Comparison of ENCODE assay signal across 10 mouse cellular contexts in the genomic region with DNA sequence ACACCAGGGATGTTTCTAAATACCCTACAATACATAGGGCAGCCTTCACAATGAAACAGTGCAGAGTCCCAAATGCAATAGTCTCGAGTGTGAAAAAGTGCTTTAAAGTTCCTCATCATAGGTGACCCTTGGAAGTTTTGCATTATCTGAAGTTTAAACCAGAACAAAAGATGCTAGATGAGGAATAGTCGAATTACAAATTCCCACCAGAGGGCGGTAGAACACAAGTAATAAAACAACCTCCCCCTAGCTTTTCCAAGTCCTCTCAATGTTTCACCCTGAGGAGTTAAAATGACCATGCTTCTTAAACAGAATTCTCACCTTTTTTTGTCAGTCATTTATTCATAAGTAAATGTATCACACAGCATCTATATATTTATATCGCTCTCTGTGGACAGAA. TPM values are rescaled to one million over a fixed set of nuclear protein-coding genes. Genes with fewer than 3 reads are reported as not detected.
A peak's percentile ranks its signal among the peaks of the same experiment; 100 is the strongest.
DNase-seq lines count a peak whose midpoint lies in the region; ATAC-seq and TF ChIP-seq lines count a peak whose summit lies in the region.
"Had no signal": no experiment of that assay in that cellular context is flagged by ENCODE, and none has a peak within 500 bp of the region (broad histone marks: within the 10 kb centered on the region; RNA-seq: fewer than 3 reads in every experiment).

No protein-coding gene starts in this region.

- H3K79me2 ChIP-seq in MEL (ENCODE audit: control insufficient read depth, insufficient read depth, low read length, poor library complexity), result peaks cover 8% of the 10 kb centered on the region

- H3K9ac ChIP-seq in MEL (ENCODE audit: control insufficient read depth, low read depth, low read length, poor library complexity, severe bottlenecking), result no peak overlapping the region
- H3K9ac ChIP-seq in embryonic facial prominence, embryonic 14.5 days (ENCODE audit: low read depth, low read length), result no peak overlapping the region
- H3K9ac ChIP-seq in hindbrain, embryonic 12.5 days, result no peak overlapping the region
- H3K9ac ChIP-seq: liver, embryonic 15.5 days had no signal

- H3K27me3 ChIP-seq in MEL (ENCODE audit: control insufficient read depth in 1 of 2, insufficient read depth in 2 of 2, low read length in 2 of 2), result no peaks in the 10 kb centered on the region
- H3K27me3 ChIP-seq in embryonic facial prominence, embryonic 14.5 days (replicated peaks; ENCODE audit: control insufficient read depth, insufficient read depth, low read length), result 0 out of 2 replicates have a peak, but pooled peaks cover 2% of the 10 kb centered on the region
- H3K27me3 ChIP-seq in hindbrain, embryonic 12.5 days, result 0 out of 2 replicates have a peak, but pooled peaks cover 2% of the 10 kb centered on the region
- H3K27me3 ChIP-seq: liver, embryonic 15.5 days had no signal

- peaks cover 0 to 17% of the 10 kb centered on the region in 2 experiments; a peak in 2 of 4 replicates for H3K36me3 ChIP-seq in MEL (ENCODE audit: control insufficient read depth in 1 of 2, insufficient read depth in 2 of 2, low read length in 2 of 2)
- H3K36me3 ChIP-seq in embryonic facial prominence, embryonic 14.5 days (ENCODE audit: control insufficient read depth, insufficient read depth, low read length), result no peaks in the 10 kb centered on the region
- H3K36me3 ChIP-seq in hindbrain, embryonic 12.5 days, result no peaks in the 10 kb centered on the region
- H3K36me3 ChIP-seq: G1E; liver, embryonic 15.5 days had no signal

- no peak overlapping the region for H3K4me2 ChIP-seq in embryonic facial prominence, embryonic 14.5 days (ENCODE audit: low read depth, low read length)
- no peak overlapping the region for H3K4me2 ChIP-seq in hindbrain, embryonic 12.5 days (replicated peaks)

- TF ChIP-seq RAD21 in MEL (IDR thresholded peaks at IDR 0.05; ENCODE audit: low read depth, low read length), result peak; percentile 97

- TF ChIP-seq EP300 in MEL (IDR thresholded peaks at IDR 0.05; ENCODE audit: low read depth in 1 of 2, low read length in 2 of 2), result no peak

- 7% methylated on average over 4 of the region's 4 CpGs for WGBS in embryonic facial prominence, embryonic 14.5 days
- WGBS in hindbrain, embryonic 12.5 days, result 6% methylated on average over 4 of the region's 4 CpGs

- TF ChIP-seq CTCF in layer of hippocampus, adult 2 months (conservative IDR thresholded peaks at IDR 0.05), result peak; percentile 79
- peak in 2 of 3 experiments; percentile 39 to 85; a peak in 3 of 6 replicates for TF ChIP-seq CTCF in MEL (IDR thresholded peaks at IDR 0.05 in 2 of 3, conservative IDR thresholded peaks at IDR 0.05 in 1 of 3; ENCODE audit: control insufficient read depth in 1 of 3, insufficient read depth in 1 of 3, low read depth in 2 of 3, low read length in 3 of 3, poor library complexity in 1 of 3, severe bottlenecking in 1 of 3)

- no peak overlapping the region for H3K27ac ChIP-seq in layer of hippocampus, adult 2 months
- H3K27ac ChIP-seq in MEL (ENCODE audit: control insufficient read depth, low read depth, low read length), result peak overlapping the region; percentile 42
- H3K27ac ChIP-seq in embryonic facial prominence, embryonic 14.5 days (replicated peaks; ENCODE audit: low read depth, low read length), result no peak overlapping the region
- H3K27ac ChIP-seq in hindbrain, embryonic 12.5 days, result no peak overlapping the region

- no peak overlapping the region for H3K4me3 ChIP-seq in layer of hippocampus, adult 2 months
- H3K4me3 ChIP-seq in MEL (ENCODE audit: control insufficient read depth in 1 of 2, insufficient read depth in 1 of 2, low read depth in 2 of 2, low read length in 2 of 2), result peak overlapping the region in 1 of 2 experiments; percentile 28; a peak in 1 of 4 replicates
- H3K4me3 ChIP-seq in embryonic facial prominence, embryonic 14.5 days (ENCODE audit: low read depth, low read length), result no peak overlapping the region
- H3K4me3 ChIP-seq in hindbrain, embryonic 12.5 days, result no peak overlapping the region
- H3K4me3 ChIP-seq: liver, embryonic 15.5 days had no signal

- H3K9me3 ChIP-seq in MEL (replicated peaks; ENCODE audit: insufficient read depth, low read length), result no peaks in the 10 kb centered on the region
- H3K9me3 ChIP-seq in embryonic facial prominence, embryonic 14.5 days (ENCODE audit: control insufficient read depth, low read length), result no peaks in the 10 kb centered on the region
- H3K9me3 ChIP-seq in hindbrain, embryonic 12.5 days (replicated peaks), result no peaks in the 10 kb centered on the region
- H3K9me3 ChIP-seq: G1E; liver, embryonic 15.5 days had no signal

- DNase-seq in cerebellum, adult 18-20 months, result peak; percentile 22 to 54
- peak in 1 of 2 experiments; percentile 32 for DNase-seq in layer of hippocampus, adult 2 months (ENCODE audit: low spot score in 2 of 2)
- DNase-seq in layer of hippocampus, postnatal 36 days, result no peak
- peak; percentile 85 for DNase-seq in MEL (ENCODE audit: low read depth, low spot score)
- DNase-seq in embryonic facial prominence, embryonic 14.5 days (ENCODE audit: low spot score), result peak; percentile 44
- peak; percentile 40 for DNase-seq in thymus, postnatal 14 days

- no peak for ATAC-seq in cerebellum, adult (ENCODE audit: insufficient number of reproducible peaks, low FRiP score, low TSS enrichment)
- no peak for ATAC-seq in embryonic facial prominence, embryonic 14.5 days (ENCODE audit: low read depth)
- ATAC-seq in hindbrain, embryonic 12.5 days (ENCODE audit: low FRiP score), result no peak

- peaks cover 9 to 10% of the 10 kb centered on the region in 2 experiments for H3K4me1 ChIP-seq in MEL (ENCODE audit: control insufficient read depth in 1 of 2, insufficient read depth in 2 of 2, low read length in 2 of 2)
- H3K4me1 ChIP-seq in embryonic facial prominence, embryonic 14.5 days (ENCODE audit: control insufficient read depth, insufficient read depth, low read length), result no peaks in the 10 kb centered on the region
- H3K4me1 ChIP-seq in hindbrain, embryonic 12.5 days, result peaks cover 3% of the 10 kb centered on the region; the same call in 1 of the 2 replicates

- no peak for TF ChIP-seq POLR2A in MEL (IDR thresholded peaks at IDR 0.05; ENCODE audit: control insufficient read depth in 1 of 2, insufficient read depth in 1 of 2, low read depth in 1 of 2, low read length in 2 of 2, poor library complexity in 1 of 2)

TF ChIP-seq in MEL, 35 proteins besides CTCF, POLR2A, EP300 and RAD21:
- TF ChIP-seq POLR2AphosphoS2 (IDR thresholded peaks at IDR 0.05; ENCODE audit: low read length) (no peak), SMC3 (IDR thresholded peaks at IDR 0.05; ENCODE audit: low read depth, low read length) (peak; percentile 83), MYC (IDR thresholded peaks at IDR 0.05; ENCODE audit: low read depth, low read length) (peak; percentile 29; the same call in 1 of the 2 replicates), TCF12 (IDR thresholded peaks at IDR 0.05; ENCODE audit: low read depth, low read length) (no peak), ZC3H11A (IDR thresholded peaks at IDR 0.05; ENCODE audit: low read depth, low read length) (peak; percentile 87), MEF2A (IDR thresholded peaks at IDR 0.05; ENCODE audit: extremely low read depth, insufficient replicate concordance, low read depth, low read length, poor library complexity, severe bottlenecking) (no peak)

RNA-seq across cellular contexts. Expression of a gene that starts 2.9 kb away (rescaled TPM):
- 10 to 100 TPM; 14.2 to 14.7 TPM for total RNA-seq in layer of hippocampus, adult 2 months (2021)
- 10 to 100 TPM in 1 of 2 experiments, 1 to 10 TPM in 1; 9.9 to 13.6 TPM for total RNA-seq in layer of hippocampus, postnatal 36 days (2021)
- total RNA-seq in MEL (2012; rRNA removed), result 13.2 and 15.1 TPM in 2 replicates
- 10 to 100 TPM in 1 of 2 experiments, not detected in 1; 35.8 TPM for polyA plus RNA-seq in MEL (2012; ENCODE audit: insufficient read depth in 1 of 2, insufficient read length in 2 of 2, low read depth in 1 of 2, low replicate concordance in 2 of 2, missing spikeins in 1 of 2)
- 11.8 and 11.9 TPM in 2 replicates for polyA plus RNA-seq in embryonic facial prominence, embryonic 14.5 days (2014; fragmentation: Nextera tagmentation; extraction: Ambion mirVana)
- 10.4 and 11.7 TPM in 2 replicates for polyA plus RNA-seq in hindbrain, embryonic 12.5 days (2016; fragmentation: Nextera tagmentation; extraction: Ambion mirVana)

Comparison
In these comparisons a context has a peak if more than half of its experiments do, and no peak if none do; other contexts are left out.
1. DNase-seq: peak in cerebellum, adult 18-20 months (2 of 2), MEL (single experiment), embryonic facial prominence, embryonic 14.5 days (single experiment) and thymus, postnatal 14 days (single experiment); none in layer of hippocampus, postnatal 36 days (0 of 2).